Mouse (Mus musculus) left cerebral cortex, postnatal 10 days (tissue): ENCODE data around the gene Lmx1b. TPM values are rescaled to one million over a fixed set of nuclear protein-coding genes. Genes with fewer than 3 reads are reported as not detected.

Experiments
- DNase-seq, 2 experiments: peaks; one replicate each; pipeline ENCODE4 v3.0.0; 2021 to 2022; ENCODE audit warnings: low spot score in 2 of 2, mixed read lengths in 1 of 2; ENCODE audit errors: extremely low spot score in 1 of 2
- intact Hi-C: fragments of 180-260 bp; cut with DNase I; formaldehyde crosslinking; loops from one replicate; pipeline ENCODE4 v1.15.1; 2025
- total RNA-seq, 2 experiments: library from RNA; stranded (reverse); gene quantifications; 2 replicates each; pipeline ENCODE4 v1.2.3; 2021

Gene Lmx1b
- total RNA-seq, 2 experiments from 2014 or later: 0.30 to 0.32 TPM

DNA sequence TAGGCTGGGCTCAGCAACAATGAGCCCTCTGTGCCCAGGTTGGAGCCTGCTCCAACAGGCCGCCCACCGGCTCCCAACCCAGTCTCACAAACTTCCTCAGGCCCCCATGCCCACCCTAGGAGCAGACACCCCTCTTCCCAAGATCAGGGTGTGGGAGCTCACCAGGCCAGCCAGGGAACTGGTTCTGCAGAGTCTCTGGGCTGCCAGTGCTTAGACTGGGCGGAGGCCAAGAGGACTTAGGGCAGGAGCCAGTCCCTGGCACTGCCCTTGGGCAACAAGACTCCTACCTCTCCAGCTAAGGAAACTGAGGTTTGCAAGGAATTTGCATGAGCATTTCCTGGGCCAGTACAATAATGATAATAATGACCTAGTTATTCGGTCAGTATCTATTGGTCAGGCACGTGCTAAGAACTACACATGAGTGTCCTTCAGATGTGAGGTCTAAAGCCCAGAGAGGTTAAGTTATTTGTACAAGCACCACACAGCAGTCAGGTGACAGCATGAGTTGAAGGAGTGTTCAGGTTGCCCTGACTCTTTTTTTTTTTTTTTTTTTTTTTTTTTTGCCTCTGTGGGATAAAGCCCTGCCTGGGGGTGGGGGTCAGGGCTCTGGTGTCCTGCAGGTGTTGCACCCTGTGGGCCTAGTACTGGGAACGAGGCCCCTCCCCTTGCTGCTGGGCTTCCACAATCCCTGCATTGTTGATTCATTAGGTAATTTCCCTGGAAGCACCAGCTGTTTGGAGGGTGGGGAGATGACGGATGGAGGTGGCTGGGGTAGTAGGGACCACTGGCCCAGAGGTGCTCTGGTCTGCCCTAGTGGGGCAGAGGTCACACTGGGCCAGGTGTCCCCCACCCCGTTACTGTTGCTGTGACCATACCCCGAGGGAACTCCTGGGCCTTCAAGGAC lies 45.9 kb downstream of the Lmx1b start:
- intact Hi-C loops: no loop called here
- DNase-seq: no peak

- intact Hi-C loops: no loop called here
- DNase-seq: peak; percentile 36 to 67
Measured at GRCm38 (mm10) chr2:33592931-33593555, 47.3 kb downstream of the Lmx1b start.

- DNase-seq: no peak
- intact Hi-C loops: no loop called here
Measured at GRCm38 (mm10) chr2:33589280-33589679, 51.0 kb downstream of the Lmx1b start.

DNA sequence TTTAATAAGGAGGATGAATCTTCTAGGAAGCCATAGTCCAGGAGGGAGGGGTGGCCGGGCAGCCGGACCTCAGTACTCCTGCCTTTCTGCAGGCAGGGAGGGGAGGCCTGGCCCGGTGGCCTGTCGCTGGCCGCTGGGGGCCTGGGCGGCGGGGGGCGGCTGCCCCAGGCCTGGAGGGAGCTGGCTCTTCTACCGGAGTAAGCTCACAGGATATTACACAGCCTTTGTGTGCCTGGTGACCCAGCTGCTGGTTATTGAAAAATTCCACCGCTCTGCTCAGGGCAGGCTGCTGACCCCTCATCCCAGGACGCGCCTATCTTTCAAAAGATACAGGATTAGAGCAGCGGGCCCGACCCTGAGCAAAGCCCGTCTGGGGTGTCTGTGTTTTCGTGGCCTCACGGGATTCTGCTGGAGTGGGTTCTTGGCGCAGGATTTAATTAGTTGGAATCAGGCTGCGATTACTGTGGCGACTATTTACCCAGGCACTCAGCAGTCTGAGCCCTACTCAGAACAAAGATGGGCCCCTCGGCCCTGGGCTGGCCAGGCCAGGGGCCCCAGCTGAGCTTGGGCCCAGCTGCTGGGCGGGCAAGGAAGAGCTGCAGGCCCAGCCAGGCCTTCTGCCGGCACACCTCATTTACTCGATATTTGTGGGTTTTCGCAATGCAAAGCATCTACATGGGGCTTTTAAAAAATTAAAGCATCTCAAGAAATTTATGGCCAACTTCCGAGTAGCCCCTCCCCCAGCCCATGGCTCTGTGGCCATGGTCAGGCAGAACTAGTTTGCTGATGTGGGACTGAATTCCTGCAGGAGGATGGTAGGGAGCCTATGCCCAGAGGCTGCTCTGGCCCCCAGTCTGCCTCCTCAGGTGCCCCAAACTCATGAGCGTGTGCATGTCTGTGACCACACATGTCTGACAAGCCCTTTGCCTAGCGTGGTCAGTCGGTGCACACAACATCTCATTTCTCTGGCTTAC lies 55.1 kb downstream of the Lmx1b start:
- intact Hi-C loops: no loop called here
- DNase-seq: no peak

GRCm38 (mm10) chr2:33583761-33584160 lies 56.5 kb downstream of the Lmx1b start:
- intact Hi-C loops: no loop called here
- no peak for DNase-seq

DNA sequence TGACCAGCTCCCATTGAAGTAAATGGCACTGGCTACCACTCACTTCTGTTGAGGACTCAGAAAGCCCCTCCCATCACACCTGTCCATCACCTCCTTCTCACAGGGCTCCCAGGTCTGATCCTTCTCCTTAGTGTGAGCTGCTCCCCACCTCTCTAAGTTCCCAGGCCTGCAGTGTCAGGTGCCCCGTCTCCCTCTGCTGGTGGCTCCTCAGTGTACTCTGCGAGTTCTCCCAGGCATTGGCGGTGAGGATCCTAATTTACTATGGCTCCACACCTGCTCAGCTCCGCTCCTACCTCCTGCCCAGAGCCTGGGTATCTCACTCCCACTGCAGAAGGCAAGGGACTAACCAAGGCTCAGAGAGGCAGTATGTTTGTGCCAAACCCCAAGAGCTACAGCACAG lies 57.0 kb downstream of the Lmx1b start:
- peak in 1 of 2 experiments; percentile 46 for DNase-seq
- intact Hi-C loops: no loop called here

DNA sequence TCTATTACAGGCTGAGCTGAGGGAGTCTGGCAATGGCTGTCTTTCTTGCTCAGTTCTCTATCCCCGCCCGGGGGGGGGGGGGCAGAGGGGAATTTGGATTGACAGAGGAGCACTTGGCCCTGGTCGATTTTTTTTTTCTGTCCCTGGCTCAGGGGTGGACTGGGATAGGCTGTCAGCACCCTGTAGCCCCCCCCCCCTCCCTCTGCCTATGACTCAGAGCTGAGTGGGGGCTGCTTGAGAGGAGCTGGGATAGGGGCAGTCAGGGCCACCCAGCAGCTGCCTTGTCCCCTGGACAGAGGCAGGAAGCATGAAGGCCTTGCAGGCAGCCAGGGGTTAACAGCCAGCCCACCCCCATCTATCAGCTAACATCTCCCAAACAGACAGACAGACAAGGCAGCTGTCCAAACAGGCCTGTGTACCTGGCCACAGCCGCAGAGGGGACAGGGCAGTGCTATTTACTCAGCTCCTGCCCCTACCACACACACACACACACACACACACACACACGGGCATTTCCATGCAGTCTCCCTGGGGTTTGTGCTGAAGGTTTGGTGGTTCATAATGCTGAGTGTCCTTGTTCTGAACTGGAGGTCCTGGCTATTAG lies 57.8 kb downstream of the Lmx1b start:
- DNase-seq: no peak
- intact Hi-C loops: no loop called here

GRCm38 (mm10) chr2:33581866-33582265 lies 58.4 kb downstream of the Lmx1b start:
- no peak for DNase-seq
- intact Hi-C loops: no loop called here

- DNase-seq: no peak
- intact Hi-C loops: no loop called here
Measured at GRCm38 (mm10) chr2:33581449-33581777, 58.9 kb downstream of the Lmx1b start.

GRCm38 (mm10) chr2:33580697-33581448 lies 59.4 kb downstream of the Lmx1b start:
- peak in 1 of 2 experiments; percentile 33 for DNase-seq
- intact Hi-C loops: no loop called here

GRCm38 (mm10) chr2:33575406-33575805 lies 64.9 kb downstream of the Lmx1b start:
- intact Hi-C loops: no loop called here
- DNase-seq: no peak

- DNase-seq: no peak
Measured at GRCm38 (mm10) chr2:33573075-33573474, 67.2 kb downstream of the Lmx1b start.

GRCm38 (mm10) chr2:33571219-33571824 lies 69.0 kb downstream of the Lmx1b start:
- no peak for DNase-seq
- intact Hi-C loops: no loop called here

More at GRCm38 (mm10) chr2:33573075-33573474, 67.2 kb downstream of the Lmx1b start:
- intact Hi-C loops: no loop called here

GRCm38 (mm10) chr2:33569698-33570097 lies 70.6 kb downstream of the Lmx1b start:
- intact Hi-C loops: no loop called here
- no peak for DNase-seq

- intact Hi-C loops: no loop called here
- DNase-seq: no peak
Measured at GRCm38 (mm10) chr2:33569240-33569639, 71.1 kb downstream of the Lmx1b start.

- DNase-seq: no peak
- intact Hi-C loops: no loop called here
Measured at GRCm38 (mm10) chr2:33565886-33566285, 74.4 kb downstream of the Lmx1b start.

DNA sequence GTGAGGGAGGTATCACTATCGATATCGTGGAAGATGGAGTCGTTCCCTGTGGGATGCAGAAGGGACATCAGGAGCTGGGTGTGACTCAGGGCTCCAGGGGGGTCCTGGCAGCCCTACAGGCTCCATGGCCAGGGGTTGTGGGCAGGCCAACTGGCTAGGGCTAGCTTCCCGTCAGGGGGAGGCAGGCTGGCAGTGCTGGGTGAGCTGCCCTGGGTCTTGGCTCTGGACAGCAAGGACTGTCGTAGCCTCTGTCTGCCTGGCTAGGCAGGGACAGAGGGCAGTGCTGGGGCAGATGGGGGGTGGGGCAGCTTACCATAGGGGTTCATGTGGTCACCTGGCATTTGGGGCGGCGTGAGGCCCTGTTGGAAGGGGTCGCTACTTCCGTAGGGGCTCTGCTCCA lies 75.6 kb downstream of the Lmx1b start:
- DNase-seq: no peak
- intact Hi-C loops: no loop called here

DNA sequence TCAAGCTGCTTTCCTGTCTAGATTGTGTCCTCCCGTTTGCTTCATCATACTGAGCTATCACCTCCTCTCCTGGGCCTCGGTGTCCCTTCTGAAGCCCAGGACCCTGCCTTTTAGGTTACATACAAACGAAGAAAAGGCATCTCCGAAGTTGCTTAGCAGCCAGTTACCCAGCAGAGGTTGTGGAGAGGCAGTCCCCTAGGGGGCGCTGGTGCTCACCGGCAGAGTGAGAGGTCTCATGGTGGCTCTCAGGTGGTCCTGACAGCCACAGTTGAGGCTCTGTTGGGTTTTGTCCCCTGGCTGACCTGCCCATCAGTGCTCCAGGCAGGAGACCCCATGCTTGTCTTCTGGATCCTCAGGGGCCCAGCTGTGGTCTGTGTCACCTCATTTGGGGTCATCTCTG lies 80.6 kb downstream of the Lmx1b start:
- intact Hi-C loops: no loop called here
- peak in 1 of 2 experiments; percentile 81 for DNase-seq
